Mouse (Mus musculus) heart, adult 2 months (tissue): ENCODE measurements around the gene Olfr1415. TPM values are rescaled to one million over a fixed set of nuclear protein-coding genes. Genes with fewer than 3 reads are reported as not detected.

Source experiments
- DNase-seq, 2 experiments: peaks; one replicate each; pipeline ENCODE4 v3.0.0; 2021
- H3K27ac ChIP-seq: fragments of 200-600 bp; 2 replicates; pipeline ENCODE4 v1.8.1; 2022
- H3K27me3 ChIP-seq: fragments of 200-500 bp; 2 replicates; pipeline ENCODE4 v1.6.1; 2012; ENCODE audit warnings: mild to moderate bottlenecking, low read length, inconsistent platforms, mixed read lengths; ENCODE audit not compliant: control insufficient read depth, insufficient read depth
- H3K36me3 ChIP-seq: fragments of 200-500 bp; 2 replicates; pipeline ENCODE4 v1.6.1; 2012; ENCODE audit warnings: low read length, inconsistent platforms; ENCODE audit not compliant: control insufficient read depth, insufficient read depth
- H3K4me1 ChIP-seq: fragments of 200-500 bp; 2 replicates; pipeline ENCODE4 v1.6.1; 2011; ENCODE audit warnings: low read length; ENCODE audit not compliant: control insufficient read depth, insufficient read depth
- H3K4me3 ChIP-seq: fragments of 200-600 bp; 2 replicates; pipeline ENCODE4 v1.8.1; 2022
- H3K79me2 ChIP-seq: fragments of 200-500 bp; replicated peaks from 2 replicates; pipeline ENCODE4 v1.6.1; 2012; ENCODE audit warnings: mild to moderate bottlenecking, inconsistent platforms, low read length, moderate library complexity, mixed read lengths; ENCODE audit not compliant: control insufficient read depth, insufficient read depth
- H3K9ac ChIP-seq: fragments of 200-500 bp; 2 replicates; pipeline ENCODE4 v1.6.1; 2012; ENCODE audit warnings: low read depth, mild to moderate bottlenecking, control low read depth, inconsistent platforms, low read length, mixed read lengths
- EP300 ChIP-seq: fragments of 200-500 bp; IDR thresholded peaks from 2 replicates; pipeline ENCODE4 v1.6.1; 2011; ENCODE audit warnings: low read depth, low read length, control low read depth; ENCODE audit not compliant: insufficient read depth
- WGBS: fragments of 180-500 bp; shearing (Covaris S2); methylation state at CpG from one replicate; pipeline ENCODE4 v1.1.7; 2018; 5-methylcytosine and 5-hydroxymethylcytosine counted together
- intact Hi-C: fragments of 180-260 bp; cut with DNase I; formaldehyde crosslinking; loops from one replicate; pipeline ENCODE4 v1.15.1; 2025
- microRNA-seq, 2 experiments: library from miRNA; unstranded; fragments of <30 nt; microRNA quantifications; one replicate each; pipeline ENCODE4 v1.2.0; 2021
- polyA plus RNA-seq: library from polyadenylated mRNA; depleted of rRNA; stranded (reverse); fragments of >200 nt; gene quantifications from 2 replicates; pipeline ENCODE4 v1.2.3, GENCODE M21; 2012; rRNA removed
- total RNA-seq, 2 experiments: library from RNA; stranded (reverse); gene quantifications; 2 replicates each; pipeline ENCODE4 v1.2.3; 2021

The Olfr1415 gene
- total and polyA plus RNA-seq, 3 experiments, result not detected

GRCm38 (mm10) chr1:92440066-92440750 lies 55.7 kb downstream of the Olfr1415 start:
- Histone ChIP-seq H3K9ac (no peak overlapping the region), H3K27me3 (no peaks in the 10 kb centered on the region), H3K27ac (no peak overlapping the region), H3K79me2 (no peaks in the 10 kb centered on the region), H3K4me3 (no peak overlapping the region), H3K36me3 (0 out of 2 replicates have a peak, but pooled peaks cover 4% of the 10 kb centered on the region), H3K4me1 (peaks cover 10% of the 10 kb centered on the region)
- DNase-seq, result no peak
- intact Hi-C loops, result loop anchor here (5.0 kb wide), 1 partner anchor 453 kb away; no protein-coding TSS in a partner anchor
- no peak for TF ChIP-seq EP300
- WGBS, result 79% methylated on average over 9 of the region's 9 CpGs

Small RNA genes lying within 50 kb of the gene (microRNA-seq; reads per million reads assigned to microRNA genes)
- 4.5 to 10.0 reads per million in 2 experiments for gene Mir6900

Other genes starting within 250 kb of the Olfr1415 start
- 1,000 to 10,000 TPM in 1 of 2 experiments, 100 to 1,000 TPM in 1; 856 to 1,030 TPM for gene Ndufa10, start 22.2 kb downstream of the Olfr1415 start, total RNA-seq
- gene Ndufa10, start 22.2 kb downstream of the Olfr1415 start, polyA plus RNA-seq, result 558 and 706 TPM in 2 replicates
- not detected for gene Olfr1416, start 11.0 kb downstream of the Olfr1415 start, total RNA-seq
- gene Olfr1416, start 11.0 kb downstream of the Olfr1415 start, polyA plus RNA-seq, result not detected in 2 replicates
- gene Olfr1414, start 22.6 kb upstream of the Olfr1415 start, total RNA-seq, result not detected
- not detected in 2 replicates for gene Olfr1414, start 22.6 kb upstream of the Olfr1415 start, polyA plus RNA-seq
- not detected for gene Olfr1413, start 75.2 kb upstream of the Olfr1415 start, total RNA-seq
- gene Olfr1413, start 75.2 kb upstream of the Olfr1415 start, polyA plus RNA-seq, result not detected in 2 replicates
- gene Olfr1412, start 89.7 kb upstream of the Olfr1415 start, total RNA-seq, result not detected
- gene Olfr1412, start 89.7 kb upstream of the Olfr1415 start, polyA plus RNA-seq, result not detected in 2 replicates
- not detected for gene Olfr1411, start 98.3 kb upstream of the Olfr1415 start, total RNA-seq
- gene Olfr1411, start 98.3 kb upstream of the Olfr1415 start, polyA plus RNA-seq, result not detected in 2 replicates
- not detected for gene Olfr1410, start 109.7 kb upstream of the Olfr1415 start, total RNA-seq
- gene Olfr1410, start 109.7 kb upstream of the Olfr1415 start, polyA plus RNA-seq, result not detected in 2 replicates
- not detected for gene Olfr12, start 121.7 kb upstream of the Olfr1415 start, total RNA-seq
- gene Olfr12, start 121.7 kb upstream of the Olfr1415 start, polyA plus RNA-seq, result not detected in 2 replicates
- 100 to 1,000 TPM; 215 to 241 TPM for gene Cops9, start 145.9 kb upstream of the Olfr1415 start, total RNA-seq
- gene Cops9, start 145.9 kb upstream of the Olfr1415 start, polyA plus RNA-seq, result 144 and 181 TPM in 2 replicates
- not detected for gene Otos, start 152.7 kb upstream of the Olfr1415 start, total RNA-seq
- not detected in 2 replicates for gene Otos, start 152.7 kb upstream of the Olfr1415 start, polyA plus RNA-seq